Mouse (Mus musculus) brain, embryonic 14.5 days (tissue): ENCODE measurements around the gene Gpr182. TPM values are rescaled to one million over a fixed set of nuclear protein-coding genes. Genes with fewer than 3 reads are reported as not detected.

ENCODE experiments used
- DNase-seq: peaks from one replicate; pipeline ENCODE4 v3.0.0-alpha.2; 2011; ENCODE audit warnings: low read depth
- CTCF ChIP-seq: fragments of 200-500 bp; IDR thresholded peaks from 2 replicates; pipeline ENCODE4 v1.5.1; 2012; ENCODE audit warnings: inconsistent platforms, mild to moderate bottlenecking, moderate library complexity, borderline replicate concordance; ENCODE audit not compliant: insufficient read depth, insufficient read length; ENCODE audit errors: extremely low read depth
- POLR2A ChIP-seq: fragments of 200-500 bp; IDR thresholded peaks from 2 replicates; pipeline ENCODE4 v1.6.1; 2012; ENCODE audit warnings: mild to moderate bottlenecking, inconsistent platforms, borderline replicate concordance; ENCODE audit not compliant: poor library complexity, insufficient read depth, insufficient read length, severe bottlenecking; ENCODE audit errors: extremely low read depth
- polyA plus RNA-seq: library from polyadenylated mRNA; depleted of rRNA; stranded (reverse); fragments of >200 nt; gene quantifications from 2 replicates; pipeline ENCODE4 v1.2.3, GENCODE M21; 2012

The Gpr182 gene
- polyA plus RNA-seq, 1 experiment, result 1.2 TPM

- TF ChIP-seq CTCF (no peak), POLR2A (no peak)
- no peak for DNase-seq
These were observed 15.3 kb downstream of the Gpr182 start for GRCm38 (mm10) chr10:127736266-127736665.

- peak; percentile 65 for DNase-seq
- TF ChIP-seq CTCF, result peak; percentile 62
- no peak for TF ChIP-seq POLR2A
These were observed 17.1 kb downstream of the Gpr182 start for GRCm38 (mm10) chr10:127734434-127734833.

- DNase-seq, result no peak
- no peak for TF ChIP-seq POLR2A
- TF ChIP-seq CTCF, result no peak
These were observed 20.1 kb downstream of the Gpr182 start for GRCm38 (mm10) chr10:127731397-127731796.

GRCm38 (mm10) chr10:127730933-127731310 lies 20.6 kb downstream of the Gpr182 start:
- DNase-seq, result peak; percentile 67
- TF ChIP-seq POLR2A, result no peak

- no peak for DNase-seq
- TF ChIP-seq POLR2A (no peak), CTCF (no peak)
These were observed 21.1 kb downstream of the Gpr182 start for GRCm38 (mm10) chr10:127730285-127730932.

- TF ChIP-seq POLR2A (no peak), CTCF (no peak)
- DNase-seq, result peak; percentile 26
These were observed 23.1 kb downstream of the Gpr182 start for GRCm38 (mm10) chr10:127728437-127728836.

GRCm38 (mm10) chr10:127725136-127725535 lies 26.4 kb downstream of the Gpr182 start:
- DNase-seq, result no peak
- no peak for TF ChIP-seq POLR2A
- no peak for TF ChIP-seq CTCF

GRCm38 (mm10) chr10:127724178-127724577 lies 27.4 kb downstream of the Gpr182 start, which contains the start of gene Tac2:
Gene Tac2, plus strand, starts transcription at chr10:127724478.
- TF ChIP-seq POLR2A, result no peak
- DNase-seq, result no peak

- peak; percentile 63 for DNase-seq
These were observed 29.7 kb downstream of the Gpr182 start for GRCm38 (mm10) chr10:127721671-127722418.

GRCm38 (mm10) chr10:127712736-127713135 lies 38.8 kb downstream of the Gpr182 start:
- TF ChIP-seq POLR2A, result no peak
- TF ChIP-seq CTCF, result no peak

More at GRCm38 (mm10) chr10:127721671-127722418, 29.7 kb downstream of the Gpr182 start:
- TF ChIP-seq CTCF (no peak), POLR2A (no peak)

GRCm38 (mm10) chr10:127710331-127710730 lies 41.2 kb downstream of the Gpr182 start:
- TF ChIP-seq CTCF, result no peak
- TF ChIP-seq POLR2A, result no peak
- DNase-seq, result no peak

More at GRCm38 (mm10) chr10:127712736-127713135, 38.8 kb downstream of the Gpr182 start:
- no peak for DNase-seq

- no peak for DNase-seq
- TF ChIP-seq POLR2A, result no peak
- TF ChIP-seq CTCF, result no peak
These were observed 42.6 kb downstream of the Gpr182 start for GRCm38 (mm10) chr10:127708850-127709370.

- DNase-seq, result no peak
- TF ChIP-seq CTCF (no peak), POLR2A (no peak)
These were observed 43.8 kb downstream of the Gpr182 start for GRCm38 (mm10) chr10:127707721-127708120.
